Mouse (Mus musculus): ENCODE measurements around the gene Gm4787. TPM values are rescaled to one million over a fixed set of nuclear protein-coding genes. Genes with fewer than 3 reads are reported as not detected.
"Not testable (repeated sequence)": the region's sequence is repeated elsewhere in the genome, so short reads cannot be mapped to it uniquely, and the experiment has no call there.

The Gm4787 gene
- 0.36 and 0.43 TPM in 2 replicates for polyA plus RNA-seq (2014; fragmentation: Nextera tagmentation; extraction: Ambion mirVana)

DNA sequence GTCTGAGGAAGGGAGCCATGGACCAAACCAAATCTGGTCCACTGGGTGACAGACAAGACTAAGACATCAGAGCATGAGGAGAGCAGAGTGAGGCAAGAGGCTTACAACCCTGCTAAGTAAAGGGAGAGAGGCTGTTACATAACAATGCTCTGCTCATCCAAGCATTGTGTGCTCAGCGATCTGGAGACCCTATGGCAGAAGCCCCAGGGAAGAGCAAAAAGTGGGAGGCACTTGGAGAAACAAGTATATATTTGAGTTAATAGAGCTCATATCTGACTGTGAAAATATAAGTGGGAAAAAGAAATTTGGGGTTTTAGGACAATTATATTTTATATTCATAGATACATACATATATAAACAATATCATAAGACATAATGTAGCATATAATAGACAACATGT lies at the start of gene Gm4787:
Gene Gm4787 (minus strand): TSS at position 101 of the 400 bp plus-strand sequence.
- not testable (repeated sequence) for H3K36me3 ChIP-seq (ENCODE audit: control insufficient read depth, insufficient read depth, low read length); ATAC-seq (ENCODE audit: low read depth); H3K27me3 ChIP-seq (ENCODE audit: control insufficient read depth, insufficient read depth, low read length); H3K9ac ChIP-seq (replicated peaks; ENCODE audit: low read depth, low read length); H3K9me3 ChIP-seq (ENCODE audit: control insufficient read depth, low read length); H3K27ac ChIP-seq (ENCODE audit: low read depth, low read length); H3K4me3 ChIP-seq (ENCODE audit: low read depth, low read length); H3K4me1 ChIP-seq (ENCODE audit: control insufficient read depth, insufficient read depth, low read length); H3K4me2 ChIP-seq (ENCODE audit: low read depth, low read length)
- WGBS, result 84% methylated on average over 1 of the region's 1 CpGs

DNA sequence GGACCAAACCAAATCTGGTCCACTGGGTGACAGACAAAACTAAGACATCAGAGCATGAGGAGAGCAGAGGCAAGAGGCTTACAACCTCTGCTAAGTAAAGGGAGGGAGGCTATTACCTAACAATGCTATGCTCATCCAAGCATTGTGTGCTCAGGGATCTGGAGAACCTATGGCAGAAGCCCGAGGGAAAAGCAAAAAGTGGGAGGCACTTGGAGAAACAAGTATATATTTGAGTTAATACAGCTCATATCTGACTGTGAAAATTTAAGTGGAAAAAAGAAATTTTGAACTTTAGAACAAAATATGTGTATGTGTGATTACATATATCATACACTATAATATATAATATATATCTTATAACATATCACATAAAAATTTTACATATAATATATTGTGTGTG lies 42.6 kb upstream of the Gm4787 start, which contains the start of gene Adam4:
Gene Adam4 (minus strand): TSS at position 101 of the 400 bp plus-strand sequence.
- no peak within 1 kb of the TSS for H3K4me2 ChIP-seq (ENCODE audit: low read depth, low read length)
- ATAC-seq (ENCODE audit: low read depth), result no peak
- H3K4me3 ChIP-seq (ENCODE audit: low read depth, low read length), result no peak within 1 kb of the TSS
- 87% methylated on average over 1 of the region's 1 CpGs for WGBS
- H3K27me3 ChIP-seq (ENCODE audit: control insufficient read depth, insufficient read depth, low read length), result no peaks in the 10 kb centered on the region
- H3K9me3 ChIP-seq (ENCODE audit: control insufficient read depth, low read length), result no peaks in the 10 kb centered on the region
- H3K27ac ChIP-seq (ENCODE audit: low read depth, low read length), result no peak within 1 kb of the TSS
- no peaks in the 10 kb centered on the region for H3K36me3 ChIP-seq (ENCODE audit: control insufficient read depth, insufficient read depth, low read length)
- H3K9ac ChIP-seq (replicated peaks; ENCODE audit: low read depth, low read length), result no peak within 1 kb of the TSS
- no peaks in the 10 kb centered on the region for H3K4me1 ChIP-seq (ENCODE audit: control insufficient read depth, insufficient read depth, low read length)

DNA sequence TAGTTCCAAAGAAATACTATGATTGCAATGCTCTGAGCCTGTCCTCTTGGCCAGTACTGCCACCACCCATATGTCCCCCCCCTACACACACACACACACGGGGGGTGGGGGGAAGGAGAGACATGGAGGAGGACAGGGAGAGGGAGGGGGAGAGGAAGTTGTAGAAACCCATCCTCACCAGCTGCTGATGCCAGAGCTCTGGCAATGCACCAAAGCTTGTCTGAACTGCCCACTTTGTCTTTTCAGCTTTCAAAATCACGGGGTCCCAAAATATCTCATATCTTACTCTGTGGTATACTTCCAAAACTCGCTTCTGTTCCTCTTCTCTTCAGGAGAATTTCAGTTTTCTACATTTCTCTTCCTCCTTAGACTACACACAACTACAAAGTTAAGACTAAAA lies 33.9 kb upstream of the Gm4787 start:
- WGBS, result 91% methylated on average over 3 of the region's 3 CpGs
- H3K27ac ChIP-seq (ENCODE audit: low read depth, low read length), result no peak overlapping the region

DNA sequence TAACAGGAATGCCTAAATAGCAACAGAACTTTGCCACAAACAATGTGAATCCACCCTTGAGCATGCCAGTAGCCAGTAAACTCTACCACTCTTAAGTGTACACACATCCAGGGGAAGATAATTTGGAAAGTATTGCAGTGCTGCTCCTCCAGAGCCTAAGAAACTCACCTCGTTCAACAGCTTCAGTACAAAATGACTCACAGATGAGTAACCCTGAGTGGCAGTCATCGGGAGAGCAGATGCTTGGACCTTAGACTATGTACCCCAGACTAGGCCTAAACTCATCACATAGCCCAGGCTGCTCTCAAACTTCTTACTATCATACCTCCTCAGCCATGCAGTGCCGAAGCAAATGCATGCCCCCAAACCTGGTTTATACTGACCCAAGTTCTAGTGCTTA lies 29.7 kb upstream of the Gm4787 start:
- Histone ChIP-seq H3K27me3 (ENCODE audit: control insufficient read depth, insufficient read depth, low read length) (no peaks in the 10 kb centered on the region), H3K4me1 (ENCODE audit: control insufficient read depth, insufficient read depth, low read length) (no peaks in the 10 kb centered on the region), H3K27ac (ENCODE audit: low read depth, low read length) (no peak overlapping the region), H3K4me2 (ENCODE audit: low read depth, low read length) (no peak overlapping the region), H3K36me3 (ENCODE audit: control insufficient read depth, insufficient read depth, low read length) (no peaks in the 10 kb centered on the region), H3K9ac (replicated peaks; ENCODE audit: low read depth, low read length) (no peak overlapping the region), H3K9me3 (ENCODE audit: control insufficient read depth, low read length) (no peaks in the 10 kb centered on the region), H3K4me3 (ENCODE audit: low read depth, low read length) (no peak overlapping the region)
- 84% methylated on average over 3 of the region's 3 CpGs for WGBS
- ATAC-seq (ENCODE audit: low read depth), result no peak

More for the DNA sequence above, 33.9 kb upstream of the Gm4787 start:
- Histone ChIP-seq H3K9ac (replicated peaks; ENCODE audit: low read depth, low read length) (no peak overlapping the region), H3K9me3 (ENCODE audit: control insufficient read depth, low read length) (no peaks in the 10 kb centered on the region), H3K36me3 (ENCODE audit: control insufficient read depth, insufficient read depth, low read length) (no peaks in the 10 kb centered on the region), H3K4me1 (ENCODE audit: control insufficient read depth, insufficient read depth, low read length) (no peaks in the 10 kb centered on the region), H3K27me3 (ENCODE audit: control insufficient read depth, insufficient read depth, low read length) (no peaks in the 10 kb centered on the region), H3K4me2 (ENCODE audit: low read depth, low read length) (no peak overlapping the region), H3K4me3 (ENCODE audit: low read depth, low read length) (no peak overlapping the region)
- no peak for ATAC-seq (ENCODE audit: low read depth)

DNA sequence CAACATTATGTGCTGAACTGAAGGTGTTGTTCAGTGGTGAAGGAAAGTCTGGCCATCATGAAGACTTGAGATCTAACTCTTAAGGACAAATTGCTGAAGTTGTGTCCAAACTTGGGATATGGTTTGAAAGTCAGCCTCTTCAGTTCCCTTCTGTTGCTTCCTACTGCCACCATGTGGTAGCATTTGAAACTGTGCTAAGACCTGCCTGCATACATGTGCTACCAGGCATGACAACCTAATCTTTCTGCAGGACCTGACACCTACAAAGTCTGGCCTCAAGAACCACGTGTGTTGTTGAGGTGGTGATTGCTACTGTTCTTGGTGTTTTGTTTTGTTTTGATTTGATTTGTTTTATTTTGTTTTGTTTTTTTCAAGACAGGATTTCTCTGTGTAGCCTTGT lies 22.9 kb upstream of the Gm4787 start:
- Histone ChIP-seq H3K9ac (replicated peaks; ENCODE audit: low read depth, low read length) (no peak overlapping the region), H3K4me2 (ENCODE audit: low read depth, low read length) (no peak overlapping the region), H3K9me3 (ENCODE audit: control insufficient read depth, low read length) (no peaks in the 10 kb centered on the region), H3K4me1 (ENCODE audit: control insufficient read depth, insufficient read depth, low read length) (no peaks in the 10 kb centered on the region), H3K4me3 (ENCODE audit: low read depth, low read length) (no peak overlapping the region), H3K27ac (ENCODE audit: low read depth, low read length) (no peak overlapping the region), H3K36me3 (ENCODE audit: control insufficient read depth, insufficient read depth, low read length) (no peaks in the 10 kb centered on the region), H3K27me3 (ENCODE audit: control insufficient read depth, insufficient read depth, low read length) (no peaks in the 10 kb centered on the region)
- ATAC-seq (ENCODE audit: low read depth), result 0 out of 2 replicates have a peak, but pooled peaks have one; percentile 51
- WGBS, result 20% methylated on average over 1 of the region's 1 CpGs

DNA sequence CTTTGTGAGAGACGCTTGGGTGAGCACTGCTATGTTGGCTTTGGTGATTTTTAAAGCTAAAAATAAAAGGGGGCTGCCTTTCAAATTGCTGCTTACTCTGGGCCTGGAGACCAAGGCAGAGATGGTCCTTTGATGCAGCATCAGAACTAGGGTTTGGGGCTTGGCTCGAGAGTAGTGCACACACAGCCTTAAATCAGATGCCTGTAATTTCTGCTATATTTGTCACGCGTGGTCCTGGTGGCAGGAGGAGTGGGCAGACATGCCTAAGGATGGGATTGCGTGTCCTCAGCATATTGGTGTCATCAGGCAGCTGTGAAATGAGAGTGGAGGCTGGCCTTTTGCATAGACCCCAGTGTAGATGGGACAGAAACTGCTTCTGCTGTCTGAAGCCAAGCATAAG lies 45.4 kb downstream of the Gm4787 start:
- Histone ChIP-seq H3K4me3 (ENCODE audit: low read depth, low read length) (peak overlapping the region; percentile 63), H3K27ac (ENCODE audit: low read depth, low read length) (no peak overlapping the region), H3K4me1 (ENCODE audit: control insufficient read depth, insufficient read depth, low read length) (peaks cover 3% of the 10 kb centered on the region; the same call in 1 of the 2 replicates), H3K4me2 (ENCODE audit: low read depth, low read length) (peak overlapping the region; percentile 75), H3K36me3 (ENCODE audit: control insufficient read depth, insufficient read depth, low read length) (no peaks in the 10 kb centered on the region), H3K27me3 (ENCODE audit: control insufficient read depth, insufficient read depth, low read length) (no peaks in the 10 kb centered on the region), H3K9ac (replicated peaks; ENCODE audit: low read depth, low read length) (0 out of 2 replicates have a peak overlapping the region, but pooled peaks have one; percentile 8), H3K9me3 (ENCODE audit: control insufficient read depth, low read length) (no peaks in the 10 kb centered on the region)
- ATAC-seq (ENCODE audit: low read depth), result no peak
- 59% methylated on average over 5 of the region's 5 CpGs for WGBS

DNA sequence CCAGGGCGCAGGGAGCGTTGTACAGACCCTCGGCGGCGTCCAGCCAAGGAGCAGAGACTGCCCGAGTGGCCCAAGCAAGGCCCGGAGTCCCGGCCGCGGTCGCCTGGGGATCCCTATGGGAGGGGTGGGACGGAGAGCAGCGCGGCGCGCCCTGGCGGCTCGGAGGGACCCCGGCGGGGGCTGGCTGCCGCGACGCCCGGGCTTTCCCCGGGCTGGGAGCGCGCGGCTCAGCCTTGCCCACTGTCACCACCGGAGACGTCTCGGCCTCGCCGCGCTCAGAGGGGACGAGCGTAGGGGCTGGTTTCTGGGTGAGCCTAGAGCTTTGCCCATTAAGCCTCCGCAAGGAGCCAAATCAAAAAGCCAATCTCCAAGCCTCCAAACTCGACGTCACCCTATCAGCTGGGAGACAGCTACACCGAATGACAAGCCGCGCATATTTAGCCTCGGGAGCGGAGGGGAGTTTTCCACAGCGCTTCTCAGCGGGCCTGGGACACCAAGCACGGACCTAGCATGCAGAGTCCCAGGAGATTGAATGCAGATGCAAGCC lies 46.3 kb downstream of the Gm4787 start, which contains the start of gene Slc8a3:
Gene Slc8a3 (minus strand): TSS at position 306 of the 547 bp plus-strand sequence.
- Histone ChIP-seq H3K27ac (ENCODE audit: low read depth, low read length) (peak within 1 kb of the TSS; percentile 91), H3K36me3 (ENCODE audit: control insufficient read depth, insufficient read depth, low read length) (no peaks in the 10 kb centered on the region), H3K4me3 (ENCODE audit: low read depth, low read length) (peak within 1 kb of the TSS; percentile 63), H3K9ac (replicated peaks; ENCODE audit: low read depth, low read length) (peak within 1 kb of the TSS; percentile 89), H3K4me2 (ENCODE audit: low read depth, low read length) (peak within 1 kb of the TSS; percentile 75), H3K4me1 (ENCODE audit: control insufficient read depth, insufficient read depth, low read length) (peaks cover 3% of the 10 kb centered on the region; the same call in 1 of the 2 replicates), H3K27me3 (ENCODE audit: control insufficient read depth, insufficient read depth, low read length) (no peaks in the 10 kb centered on the region), H3K9me3 (ENCODE audit: control insufficient read depth, low read length) (no peaks in the 10 kb centered on the region)
- peak; percentile 76 for ATAC-seq (ENCODE audit: low read depth)
- under 1% methylated on average over 47 of the region's 47 CpGs for WGBS

DNA sequence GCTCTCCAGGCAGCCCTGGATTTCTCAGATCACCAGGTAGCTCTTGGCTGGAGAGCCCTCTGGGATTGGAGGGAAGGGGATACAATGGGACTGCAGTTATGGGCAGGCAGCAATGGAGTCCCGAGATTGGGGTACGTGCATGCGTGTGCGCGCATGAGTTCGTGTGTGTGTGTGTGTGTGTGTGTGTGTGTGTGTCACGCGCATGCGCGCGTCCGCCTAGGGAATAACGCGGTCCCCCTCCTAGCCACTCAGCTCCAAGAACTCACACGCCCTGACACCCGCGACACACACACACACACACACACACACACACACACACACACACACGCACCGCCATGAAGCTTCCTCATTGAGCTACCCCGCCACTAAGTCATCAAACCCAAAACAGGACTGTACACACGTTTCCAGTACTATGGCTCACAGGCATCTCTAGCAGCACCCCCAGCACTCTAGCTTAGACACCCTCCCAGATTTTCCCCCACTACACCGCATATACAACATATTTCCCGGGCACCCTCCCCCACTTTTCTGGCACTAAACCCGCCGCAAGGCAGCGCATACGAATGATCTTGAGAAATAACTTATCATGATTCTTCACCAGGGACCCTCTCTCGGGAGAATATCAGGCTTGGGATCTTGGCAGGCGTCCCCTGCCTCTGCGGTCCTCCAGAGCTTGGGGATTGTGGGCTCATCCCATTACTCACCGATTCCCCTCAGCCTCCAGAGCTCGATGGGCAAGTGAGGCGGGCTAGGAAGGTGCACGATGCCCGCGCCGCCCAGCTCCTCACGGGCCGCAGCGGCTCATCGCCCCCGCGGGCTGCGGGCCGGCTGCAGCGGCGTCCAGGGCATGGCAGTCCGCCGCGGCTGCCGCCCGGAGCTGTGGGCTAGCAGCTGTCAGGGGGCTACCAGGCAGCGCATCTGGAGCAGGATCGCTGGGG lies 47.1 kb downstream of the Gm4787 start:
- H3K4me3 ChIP-seq (ENCODE audit: low read depth, low read length), result peak overlapping the region; percentile 63
- H3K9me3 ChIP-seq (ENCODE audit: control insufficient read depth, low read length), result no peaks in the 10 kb centered on the region
- under 1% methylated on average over 48 of the region's 54 CpGs for WGBS

More for the DNA sequence above, 47.1 kb downstream of the Gm4787 start:
- no peaks in the 10 kb centered on the region for H3K36me3 ChIP-seq (ENCODE audit: control insufficient read depth, insufficient read depth, low read length)
- no peaks in the 10 kb centered on the region for H3K27me3 ChIP-seq (ENCODE audit: control insufficient read depth, insufficient read depth, low read length)
- ATAC-seq (ENCODE audit: low read depth), result peak; percentile 86
- peak overlapping the region; percentile 91 for H3K27ac ChIP-seq (ENCODE audit: low read depth, low read length)
- H3K4me2 ChIP-seq (ENCODE audit: low read depth, low read length), result peak overlapping the region; percentile 75
- H3K9ac ChIP-seq (replicated peaks; ENCODE audit: low read depth, low read length), result peak overlapping the region; percentile 89
- H3K4me1 ChIP-seq (ENCODE audit: control insufficient read depth, insufficient read depth, low read length), result peaks cover 3% of the 10 kb centered on the region; the same call in 1 of the 2 replicates
